Mouse (Mus musculus): ENCODE results near the gene Fam19a1. TPM values are rescaled to one million over a fixed set of nuclear protein-coding genes. Genes with fewer than 3 reads are reported as not detected.

Gene Fam19a1
- polyA plus RNA-seq, 1 experiment = 0.04 TPM

GRCm38 (mm10) chr6:96635663-96636062 is 522.7 kb downstream of the Fam19a1 start:
- Histone ChIP-seq H3K4me1 (ENCODE audit: control insufficient read depth, insufficient read depth, insufficient read length, low read length) (no peaks in the 10 kb centered on the region), H3K27me3 (ENCODE audit: control insufficient read depth, insufficient read depth, low read length) (no peaks in the 10 kb centered on the region), H3K36me3 (ENCODE audit: control insufficient read depth, insufficient read depth, low read length) (no peaks in the 10 kb centered on the region), H3K27ac (ENCODE audit: insufficient read depth, low read depth, low read length) (no peak overlapping the region), H3K4me3 (ENCODE audit: low read depth, low read length) (no peak overlapping the region)
- WGBS = 63% methylated on average over 2 of the region's 2 CpGs
- TF ChIP-seq CTCF (IDR thresholded peaks at IDR 0.05; ENCODE audit: extremely low read depth, insufficient read length, insufficient replicate concordance, low read depth, low read length) = no peak
- TF ChIP-seq POLR2A (IDR thresholded peaks at IDR 0.05; ENCODE audit: low read depth, low read length) = no peak

GRCm38 (mm10) chr6:96648742-96649141 is 535.8 kb downstream of the Fam19a1 start:
- H3K4me1 ChIP-seq (ENCODE audit: control insufficient read depth, insufficient read depth, insufficient read length, low read length) = no peaks in the 10 kb centered on the region
- no peaks in the 10 kb centered on the region for H3K36me3 ChIP-seq (ENCODE audit: control insufficient read depth, insufficient read depth, low read length)
- H3K27ac ChIP-seq (ENCODE audit: insufficient read depth, low read depth, low read length) = no peak overlapping the region
- H3K27me3 ChIP-seq (ENCODE audit: control insufficient read depth, insufficient read depth, low read length) = no peaks in the 10 kb centered on the region
- H3K4me3 ChIP-seq (ENCODE audit: low read depth, low read length) = no peak overlapping the region
- TF ChIP-seq POLR2A (IDR thresholded peaks at IDR 0.05; ENCODE audit: low read depth, low read length) (no peak), CTCF (IDR thresholded peaks at IDR 0.05; ENCODE audit: extremely low read depth, insufficient read length, insufficient replicate concordance, low read depth, low read length) (no peak)
- 87% methylated on average over 2 of the region's 2 CpGs for WGBS

- Histone ChIP-seq H3K4me1 (ENCODE audit: control insufficient read depth, insufficient read depth, insufficient read length, low read length) (no peaks in the 10 kb centered on the region), H3K36me3 (ENCODE audit: control insufficient read depth, insufficient read depth, low read length) (no peaks in the 10 kb centered on the region), H3K27me3 (ENCODE audit: control insufficient read depth, insufficient read depth, low read length) (no peaks in the 10 kb centered on the region), H3K4me3 (ENCODE audit: low read depth, low read length) (no peak overlapping the region), H3K27ac (ENCODE audit: insufficient read depth, low read depth, low read length) (no peak overlapping the region)
- WGBS = 78% methylated on average over 5 of the region's 5 CpGs
- TF ChIP-seq CTCF (IDR thresholded peaks at IDR 0.05; ENCODE audit: extremely low read depth, insufficient read length, insufficient replicate concordance, low read depth, low read length) (no peak), POLR2A (IDR thresholded peaks at IDR 0.05; ENCODE audit: low read depth, low read length) (no peak)
Measured at GRCm38 (mm10) chr6:96649267-96649666, 536.3 kb downstream of the Fam19a1 start.

- Histone ChIP-seq H3K36me3 (ENCODE audit: control insufficient read depth, insufficient read depth, low read length) (no peaks in the 10 kb centered on the region), H3K27ac (ENCODE audit: insufficient read depth, low read depth, low read length) (no peak overlapping the region), H3K27me3 (ENCODE audit: control insufficient read depth, insufficient read depth, low read length) (no peaks in the 10 kb centered on the region), H3K4me1 (ENCODE audit: control insufficient read depth, insufficient read depth, insufficient read length, low read length) (no peaks in the 10 kb centered on the region), H3K4me3 (ENCODE audit: low read depth, low read length) (no peak overlapping the region)
- WGBS = 87% methylated on average over 1 of the region's 1 CpGs
- no peak for TF ChIP-seq POLR2A (IDR thresholded peaks at IDR 0.05; ENCODE audit: low read depth, low read length)
Measured at GRCm38 (mm10) chr6:96666311-96666710, 553.4 kb downstream of the Fam19a1 start.

- Histone ChIP-seq H3K27me3 (ENCODE audit: control insufficient read depth, insufficient read depth, low read length) (no peaks in the 10 kb centered on the region), H3K4me3 (ENCODE audit: low read depth, low read length) (no peak overlapping the region), H3K4me1 (ENCODE audit: control insufficient read depth, insufficient read depth, insufficient read length, low read length) (no peaks in the 10 kb centered on the region), H3K27ac (ENCODE audit: insufficient read depth, low read depth, low read length) (no peak overlapping the region), H3K36me3 (ENCODE audit: control insufficient read depth, insufficient read depth, low read length) (no peaks in the 10 kb centered on the region)
- WGBS = 81% methylated on average over 3 of the region's 3 CpGs
- TF ChIP-seq POLR2A (IDR thresholded peaks at IDR 0.05; ENCODE audit: low read depth, low read length) (no peak), CTCF (IDR thresholded peaks at IDR 0.05; ENCODE audit: extremely low read depth, insufficient read length, insufficient replicate concordance, low read depth, low read length) (no peak)
Measured at GRCm38 (mm10) chr6:96677813-96678212, 564.9 kb downstream of the Fam19a1 start.

Other genes with a start within 250 kb of the Fam19a1 start
- gene 1700123L14Rik, start 53.1 kb downstream of the Fam19a1 start, polyA plus RNA-seq (2012; rRNA removed) = not detected in 2 replicates